Mouse (Mus musculus) MN1 (cell line): ENCODE measurements around the gene Gm10401.

Experiments used
- DNase-seq: peaks from one replicate; pipeline ENCODE4 v3.0.0-alpha.2; 2016; ENCODE audit warnings: low spot score

Gm10401 gene

GRCm38 (mm10) chr5:115098195-115098594, at the start of gene Gm10401:
Gene Gm10401, minus strand, starts transcription at chr5:115098295.
- no peak for DNase-seq

- no peak for DNase-seq
These were observed 49.3 kb upstream of the Gm10401 start for GRCm38 (mm10) chr5:115147388-115147787.

DNA sequence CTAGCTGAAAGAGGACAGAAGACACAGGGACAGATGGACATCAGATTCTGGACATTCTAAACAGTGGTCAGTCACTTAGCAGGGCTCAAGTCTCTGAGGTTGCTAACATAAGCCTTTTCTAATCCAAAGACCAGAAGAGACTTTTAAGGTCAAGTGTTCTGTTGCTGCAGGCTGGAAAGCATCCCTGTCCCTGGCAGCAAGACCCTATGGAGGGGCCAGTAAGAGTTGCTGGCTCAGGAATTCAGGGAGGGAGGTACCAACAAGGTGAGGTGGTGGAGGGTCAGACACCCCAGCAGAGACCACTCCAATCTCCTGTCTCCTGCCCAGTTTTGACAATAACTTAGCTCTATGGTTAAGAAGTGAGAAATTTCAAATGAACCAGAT, 48.6 kb upstream of the Gm10401 start:
- DNase-seq = no peak

DNA sequence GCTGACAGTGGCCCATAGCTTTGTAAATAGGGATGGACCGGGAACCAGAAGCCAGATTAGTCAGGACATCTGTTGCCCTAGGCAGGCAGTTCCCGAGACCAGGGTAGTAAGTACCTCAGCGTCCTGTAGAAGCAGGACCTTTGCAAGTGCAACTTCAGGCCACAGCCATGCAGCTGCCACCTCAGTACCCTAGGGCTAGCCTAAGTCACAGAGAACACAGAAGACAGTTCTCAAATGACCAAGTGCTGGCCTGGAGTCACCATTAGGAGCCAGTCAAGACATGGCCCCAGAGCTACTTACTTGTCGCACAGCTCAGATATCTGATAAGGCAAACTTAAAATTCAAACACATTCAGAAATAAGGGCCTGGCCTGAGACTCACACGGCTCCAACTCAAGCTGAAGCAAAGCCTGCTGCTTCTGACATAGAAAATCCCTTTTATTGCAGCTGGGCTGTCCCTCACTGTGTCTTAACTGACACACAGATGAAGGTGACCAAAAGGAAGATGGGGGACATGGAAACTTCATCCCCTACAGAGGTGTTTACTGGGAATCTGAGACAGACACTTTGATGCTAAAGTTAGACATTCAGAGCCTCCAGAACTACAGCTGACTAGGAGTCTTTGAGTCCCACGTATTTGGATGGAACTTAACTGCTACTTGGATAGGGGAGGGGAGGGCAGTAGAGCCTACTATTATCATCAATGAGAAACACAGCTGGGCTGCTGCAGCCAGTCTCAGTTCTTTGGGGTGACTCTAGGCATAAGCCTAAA, 48.1 kb upstream of the Gm10401 start:
- no peak for DNase-seq

DNA sequence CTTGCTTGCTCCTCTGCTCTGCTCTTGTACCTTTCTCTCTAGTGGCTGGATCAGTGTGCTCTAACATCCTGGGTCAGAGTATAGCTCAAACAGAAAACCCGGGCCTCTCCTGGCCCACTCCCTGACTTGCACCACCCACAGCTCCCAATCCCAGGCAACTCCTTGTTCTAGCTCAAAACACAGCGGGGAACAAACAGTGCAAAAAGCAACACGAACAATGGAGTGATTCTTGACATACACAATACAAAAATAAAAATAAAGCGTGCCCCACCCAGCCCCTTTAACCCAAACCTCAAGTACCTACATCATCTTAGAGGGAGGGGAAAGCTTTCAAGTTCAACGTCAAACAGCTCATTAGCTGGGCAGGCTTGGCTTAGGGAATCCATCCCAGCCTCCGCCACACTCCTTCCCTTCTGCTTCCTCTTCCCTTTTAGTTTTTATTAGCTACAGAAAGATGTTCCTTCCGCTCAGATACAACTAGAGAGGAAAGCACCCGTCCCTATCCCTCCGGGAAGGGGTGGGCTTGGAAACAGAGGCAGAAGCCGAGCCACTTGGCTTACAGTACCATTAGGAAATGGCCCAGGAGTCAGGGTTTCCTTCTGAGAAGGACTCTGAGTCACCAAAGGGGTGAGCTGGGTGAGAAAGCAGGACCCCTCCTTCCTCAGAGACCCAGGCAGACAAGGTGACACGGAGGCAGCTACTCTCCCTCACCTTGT, 47.3 kb upstream of the Gm10401 start:
- no peak for DNase-seq

DNA sequence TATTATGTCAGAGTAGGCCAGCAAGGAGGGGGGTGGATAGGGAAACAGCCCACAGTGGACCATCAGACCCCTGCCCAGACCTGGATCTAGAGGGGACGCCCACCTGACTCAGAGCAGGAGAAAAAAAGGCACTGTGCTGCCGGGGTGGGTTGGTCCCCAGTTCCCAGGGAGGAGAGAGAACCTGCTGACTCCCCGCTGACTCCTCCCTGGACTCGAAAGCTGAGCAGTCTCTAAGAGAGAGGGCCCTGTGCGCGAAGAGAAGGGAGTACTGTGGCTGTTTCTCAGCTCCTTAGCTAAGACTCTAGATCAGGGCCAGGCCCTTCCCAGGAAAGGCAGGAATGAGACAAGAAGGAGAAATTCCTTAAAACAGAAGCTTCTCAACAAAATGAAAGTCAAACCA, 46.4 kb upstream of the Gm10401 start:
- no peak for DNase-seq

- DNase-seq = no peak
These were observed 45.5 kb upstream of the Gm10401 start for GRCm38 (mm10) chr5:115143552-115143951.

GRCm38 (mm10) chr5:115142166-115142697, 44.1 kb upstream of the Gm10401 start:
- DNase-seq = no peak

DNA sequence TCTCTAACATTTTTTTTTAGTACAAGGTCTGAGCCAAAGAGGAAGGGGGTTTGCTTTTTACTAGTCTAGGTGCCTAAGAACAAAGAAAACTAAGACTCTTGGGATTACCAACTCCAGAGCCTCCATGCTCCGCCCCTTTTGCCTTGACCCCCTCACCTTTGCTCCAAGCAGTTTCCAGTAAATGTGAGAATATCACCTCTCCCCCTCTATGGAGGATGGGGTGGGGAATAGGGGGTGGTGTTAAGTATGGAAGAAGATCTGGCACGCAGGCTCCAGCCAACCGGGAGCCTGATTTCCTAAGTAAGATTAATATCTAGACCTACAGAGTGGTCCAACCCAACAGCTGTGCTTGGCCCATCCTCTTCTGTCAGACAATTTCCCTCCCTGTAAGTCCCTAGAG, 42.6 kb upstream of the Gm10401 start:
- DNase-seq = no peak

DNA sequence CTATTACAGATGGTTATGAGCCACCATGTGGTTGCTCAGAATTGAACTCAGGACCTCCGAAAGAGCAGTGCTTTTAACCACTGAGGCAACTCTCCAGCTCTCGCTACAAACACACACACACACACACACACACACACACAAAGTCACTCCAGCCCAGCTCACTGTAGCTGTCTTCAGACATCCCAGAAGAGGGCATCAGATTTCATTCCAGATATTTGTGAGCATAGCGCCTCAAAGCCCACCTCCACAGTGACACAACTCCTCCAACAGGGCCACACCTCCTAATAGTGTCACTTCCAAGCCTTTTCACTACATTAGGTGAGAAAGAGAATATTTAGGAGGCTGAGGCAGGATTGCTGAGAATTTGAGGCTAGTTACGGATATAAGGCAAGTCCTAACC, 41.0 kb upstream of the Gm10401 start:
- no peak for DNase-seq

- peak; percentile 77 for DNase-seq
These were observed 36.4 kb upstream of the Gm10401 start, which contains the start of gene Unc119b for GRCm38 (mm10) chr5:115134234-115135165. Gene Unc119b, minus strand, starts transcription at chr5:115134975.

DNA sequence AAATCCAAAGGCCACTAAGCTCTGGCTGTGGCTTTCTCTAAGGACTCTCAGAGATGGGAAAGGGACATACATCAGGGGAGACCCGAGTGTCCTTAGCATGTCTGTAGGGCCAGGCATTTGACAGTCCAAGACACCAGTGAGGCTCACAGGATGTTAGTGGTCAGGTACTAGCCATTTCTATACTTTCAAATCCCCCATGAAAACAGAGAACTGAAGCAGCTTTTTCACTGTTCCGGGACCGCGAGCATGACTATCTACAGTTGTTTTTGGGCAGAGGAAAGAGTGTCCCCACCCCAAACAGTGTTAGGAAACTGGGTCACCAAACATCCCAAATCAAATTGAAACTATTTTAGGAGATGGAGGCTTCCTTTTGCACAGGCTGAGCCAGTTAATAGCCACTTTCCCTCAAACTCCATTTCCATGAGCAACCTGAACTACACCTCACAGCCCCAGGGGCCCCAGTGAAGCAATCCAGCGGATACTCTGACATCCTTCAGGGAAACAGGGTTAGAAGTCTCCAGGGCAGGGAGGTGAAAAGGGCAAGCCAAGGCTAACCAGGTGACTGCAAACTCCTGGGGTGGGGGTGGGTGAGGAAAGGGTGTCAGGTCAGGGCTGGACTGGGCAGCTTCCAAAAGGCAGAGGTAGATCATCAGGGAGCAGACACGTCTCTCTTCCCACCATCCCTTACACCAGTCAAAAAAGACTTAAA, 35.4 kb upstream of the Gm10401 start:
- DNase-seq = no peak

GRCm38 (mm10) chr5:115132465-115132864, 34.4 kb upstream of the Gm10401 start:
- no peak for DNase-seq

GRCm38 (mm10) chr5:115129328-115129727, 31.2 kb upstream of the Gm10401 start:
- no peak for DNase-seq

- DNase-seq = no peak
These were observed 29.5 kb upstream of the Gm10401 start for GRCm38 (mm10) chr5:115127421-115128179.

DNA sequence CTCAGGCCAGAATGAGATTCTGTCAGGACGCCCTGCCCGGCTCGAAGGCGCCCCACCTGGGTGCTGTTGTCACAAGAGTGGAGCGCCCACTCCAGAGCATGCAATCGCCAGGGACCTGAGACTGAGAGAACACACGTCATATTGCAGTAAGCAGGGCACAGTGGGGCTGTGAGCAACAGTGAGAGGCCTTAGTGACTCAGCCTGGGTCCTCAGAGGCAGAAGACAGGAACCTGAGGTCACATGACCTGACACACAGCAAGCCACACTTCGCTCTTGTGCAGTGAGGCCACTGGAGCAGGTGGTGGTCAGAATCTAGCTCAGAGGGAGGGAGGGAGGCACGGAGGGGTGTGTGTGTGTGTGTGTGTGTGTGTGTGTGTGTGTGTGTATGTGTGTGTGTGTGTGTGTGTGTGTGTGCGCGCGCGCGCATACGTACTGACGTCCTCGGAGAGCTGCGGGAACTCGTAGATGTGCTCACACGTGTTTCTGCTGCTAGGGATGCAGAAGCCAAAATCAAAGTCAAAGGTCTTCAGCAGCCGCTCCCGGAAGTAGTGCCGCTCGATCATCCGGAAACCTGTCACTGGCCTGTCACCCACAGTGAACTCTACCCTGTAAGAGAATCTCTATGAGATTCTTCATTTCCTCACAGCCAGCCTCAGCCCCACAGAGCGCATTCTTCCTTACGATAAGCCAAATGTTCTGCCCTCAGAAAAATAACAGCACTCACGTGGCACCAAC, 28.6 kb upstream of the Gm10401 start:
- peak; percentile 29 for DNase-seq

- peak; percentile 70 for DNase-seq
These were observed 27.2 kb upstream of the Gm10401 start for GRCm38 (mm10) chr5:115125211-115125871.

DNA sequence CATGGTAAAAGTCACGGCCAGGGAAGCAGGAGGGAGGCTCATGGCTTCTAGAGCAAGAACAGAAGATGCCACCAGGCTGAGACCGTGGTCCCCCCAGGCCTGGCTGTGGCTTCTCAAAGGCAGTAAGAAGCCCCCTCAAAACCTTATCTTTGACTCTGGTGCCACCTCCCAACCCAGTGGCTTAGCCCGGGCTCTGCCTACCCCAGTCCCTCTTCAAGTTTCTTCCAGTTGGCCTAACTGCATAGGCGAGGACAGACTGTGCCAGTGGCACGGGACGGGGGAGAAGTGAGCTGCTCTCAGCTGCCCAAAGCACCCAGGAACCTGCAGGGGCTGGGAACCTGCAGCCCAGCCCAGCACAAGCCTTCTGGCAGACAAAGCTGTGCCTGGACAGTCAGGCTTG, 26.6 kb upstream of the Gm10401 start:
- no peak for DNase-seq

DNA sequence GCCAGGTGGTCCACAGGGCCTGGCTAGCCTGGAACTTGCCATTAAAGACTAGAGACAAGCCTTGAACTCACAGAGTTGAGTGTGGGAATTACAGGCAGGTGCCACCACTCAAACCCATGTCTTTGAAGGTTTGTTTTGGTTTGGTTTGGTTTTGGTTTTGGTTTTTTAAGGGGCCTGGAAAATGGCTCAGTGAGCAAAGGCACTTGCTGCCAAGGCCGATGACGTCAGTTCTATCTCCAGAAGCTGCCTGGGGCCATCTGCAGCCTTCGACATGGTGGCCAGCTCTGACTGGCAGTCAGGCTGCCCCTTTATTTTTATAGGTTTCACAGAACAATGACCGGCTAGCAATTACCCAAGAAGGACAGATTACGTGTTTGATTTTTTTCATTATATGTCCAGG, 22.9 kb upstream of the Gm10401 start:
- DNase-seq = peak; percentile 71
